Comparison of ENCODE assay signal across 9 mouse cellular contexts in genomic region chr14:105474991-105475553, GRCm38 (mm10).
DNase-seq lines count a peak whose midpoint lies in the region; ATAC-seq lines count a peak whose summit lies in the region.
"Had no signal": no experiment of that assay in that cellular context is flagged by ENCODE, and none has a peak within 500 bp of the region (broad histone marks: within the 10 kb centered on the region; RNA-seq: fewer than 3 reads in every experiment).

No protein-coding gene starts in this region.

- H3K27me3 ChIP-seq in heart, embryonic 12.5 days (replicated peaks): no peaks in the 10 kb centered on the region

- H3K4me1 ChIP-seq in heart, embryonic 12.5 days (replicated peaks): peaks cover 3% of the 10 kb centered on the region; the same call in 1 of the 2 replicates

- H3K4me2 ChIP-seq in heart, embryonic 12.5 days: no peak overlapping the region

- no peak overlapping the region for H3K27ac ChIP-seq in heart, embryonic 12.5 days (ENCODE audit: poor library complexity, severe bottlenecking)
- H3K27ac ChIP-seq: macrophage had no signal

- intact Hi-C loops in heart, postnatal 10 days (cut with DNase I): loop anchor here (5.0 to 10.0 kb wide), 2 partner anchors 422 to 1030 kb away; partner anchors contain the start of gene Spry2
- intact Hi-C loops in left cerebral cortex, postnatal 25 days (cut with DNase I): loop anchor here (2.0 to 10.0 kb wide), 5 partner anchors 258 to 450 kb away; partner anchors contain the start of gene Spry2
- intact Hi-C loops in gastrocnemius, postnatal 14 days (cut with DNase I; ENCODE audit: low total_unique reads): no loop called here

- DNase-seq in heart, postnatal 10 days: peak; percentile 34 to 37
- peak; percentile 56 for DNase-seq in Muller cell, postnatal 12 days (ENCODE audit: inconsistent ontology term)
- peak; percentile 62 to 65 for DNase-seq in cerebellum, postnatal 10 days
- peak; percentile 50 to 83 for DNase-seq in left cerebral cortex, postnatal 25 days (ENCODE audit: low spot score in 2 of 2)
- DNase-seq in right cerebral cortex, postnatal 25 days: peak; percentile 55
- no peak for DNase-seq in neural tube, embryonic 10.5 days (ENCODE audit: extremely low spot score, low spot score)
- DNase-seq in gastrocnemius, postnatal 14 days: no peak

- no peaks in the 10 kb centered on the region for H3K36me3 ChIP-seq in heart, embryonic 12.5 days

- no peak for ATAC-seq in heart, embryonic 12.5 days (ENCODE audit: insufficient number of reproducible peaks, low FRiP score)

- H3K9me3 ChIP-seq in heart, embryonic 12.5 days (replicated peaks): 0 out of 2 replicates have a peak, but pooled peaks cover 2% of the 10 kb centered on the region

- no peak overlapping the region for H3K4me3 ChIP-seq in heart, embryonic 12.5 days

- no peak overlapping the region for H3K9ac ChIP-seq in heart, embryonic 12.5 days

Comparison
In these comparisons a context has a peak if more than half of its experiments do, and no peak if none do; other contexts are left out.
1. DNase-seq: peak in heart, postnatal 10 days (2 of 2), Muller cell, postnatal 12 days (single experiment), cerebellum, postnatal 10 days (2 of 2), left cerebral cortex, postnatal 25 days (2 of 2) and right cerebral cortex, postnatal 25 days (single experiment); none in neural tube, embryonic 10.5 days (single experiment) and gastrocnemius, postnatal 14 days (single experiment).